Mouse (Mus musculus) lung, postnatal 0 days (tissue): Measurements from ENCODE around the gene Rnf217.

Experiments
- CTCF ChIP-seq: IDR thresholded peaks from 2 replicates; pipeline ENCODE4 v1.5.1; 2016; ENCODE audit warnings: antibody characterized with exemption, mild to moderate bottlenecking
- EP300 ChIP-seq: IDR thresholded peaks from 2 replicates; pipeline ENCODE4 v1.6.1; 2016; ENCODE audit warnings: antibody characterized with exemption, mild to moderate bottlenecking, control low read depth

GRCm38 (mm10) chr10:31547156-31547555 is 61.8 kb downstream of the Rnf217 start:
- TF ChIP-seq CTCF (no peak), EP300 (no peak)
